Mouse (Mus musculus) kidney, postnatal 14 days (tissue): ENCODE measurements around the gene Pck1.

Source experiments
- DNase-seq: peaks from one replicate; pipeline ENCODE4 v3.0.0; 2022; ENCODE audit warnings: mixed read lengths

Pck1 gene

GRCm38 (mm10) chr2:173151352-173151751 lies 1.5 kb upstream of the Pck1 start:
- DNase-seq = no peak

GRCm38 (mm10) chr2:173151784-173152284 lies 1.0 kb upstream of the Pck1 start:
- DNase-seq = no peak

- DNase-seq = no peak
Measured at GRCm38 (mm10) chr2:173153266-173153665, 418 bp downstream of the Pck1 start.

GRCm38 (mm10) chr2:173154513-173154912 lies 1.7 kb downstream of the Pck1 start:
- DNase-seq = peak; percentile 11

- peak; percentile 13 for DNase-seq
Measured at GRCm38 (mm10) chr2:173154962-173155361, 2.1 kb downstream of the Pck1 start.

- DNase-seq = peak; percentile 21
Measured at GRCm38 (mm10) chr2:173155907-173156306, 3.1 kb downstream of the Pck1 start.

- DNase-seq = no peak
Measured at GRCm38 (mm10) chr2:173156923-173157322, 4.1 kb downstream of the Pck1 start.

GRCm38 (mm10) chr2:173157376-173157775 lies 4.5 kb downstream of the Pck1 start:
- peak; percentile 45 for DNase-seq

- no peak for DNase-seq
Measured at GRCm38 (mm10) chr2:173157871-173158270, 5.0 kb downstream of the Pck1 start.

- DNase-seq = no peak
Measured at GRCm38 (mm10) chr2:173158390-173159055, 5.7 kb downstream of the Pck1 start.

- DNase-seq = peak; percentile 87
Measured at GRCm38 (mm10) chr2:173159354-173160311, 6.8 kb downstream of the Pck1 start.

GRCm38 (mm10) chr2:173163380-173163779 lies 10.5 kb downstream of the Pck1 start:
- peak; percentile 76 for DNase-seq

- peak; percentile 70 for DNase-seq
Measured at GRCm38 (mm10) chr2:173164358-173164757, 11.5 kb downstream of the Pck1 start.

GRCm38 (mm10) chr2:173164946-173165345 lies 12.1 kb downstream of the Pck1 start:
- peak; percentile 66 for DNase-seq

- no peak for DNase-seq
Measured at GRCm38 (mm10) chr2:173165357-173165756, 12.5 kb downstream of the Pck1 start.

- DNase-seq = peak; percentile 38
Measured at GRCm38 (mm10) chr2:173168411-173168851, 15.6 kb downstream of the Pck1 start.

GRCm38 (mm10) chr2:173170081-173170480 lies 17.2 kb downstream of the Pck1 start:
- DNase-seq = peak; percentile 84

GRCm38 (mm10) chr2:173170715-173171114 lies 17.9 kb downstream of the Pck1 start:
- DNase-seq = peak; percentile 49

GRCm38 (mm10) chr2:173171470-173171869 lies 18.6 kb downstream of the Pck1 start:
- peak; percentile 93 for DNase-seq

GRCm38 (mm10) chr2:173171956-173172355 lies 19.1 kb downstream of the Pck1 start:
- DNase-seq = peak; percentile 30

GRCm38 (mm10) chr2:173172386-173172785 lies 19.5 kb downstream of the Pck1 start:
- no peak for DNase-seq

- peak; percentile 18 for DNase-seq
Measured at GRCm38 (mm10) chr2:173173008-173173407, 20.2 kb downstream of the Pck1 start.
